Comparison of ENCODE assay signal across 7 mouse cellular contexts in genomic region chr11:60878675-60879294, GRCm38 (mm10). TPM values are rescaled to one million over a fixed set of nuclear protein-coding genes. Genes with fewer than 3 reads are reported as not detected.
DNase-seq lines count a peak whose midpoint lies in the region; ATAC-seq lines count a peak whose summit lies in the region.

Gene Tmem11, minus strand, starts transcription at chr11:60879272.

- H3K9me3 ChIP-seq in embryonic facial prominence, embryonic 11.5 days (replicated peaks; ENCODE audit: control insufficient read depth, low read length): no peaks in the 10 kb centered on the region
- H3K9me3 ChIP-seq in limb, embryonic 10.5 days (replicated peaks): no peaks in the 10 kb centered on the region
- H3K9me3 ChIP-seq in midbrain, embryonic 13.5 days: no peaks in the 10 kb centered on the region

- H3K4me2 ChIP-seq in embryonic facial prominence, embryonic 11.5 days (ENCODE audit: low read depth, low read length): peak within 1 kb of the TSS; percentile 61
- peak within 1 kb of the TSS; percentile 69 for H3K4me2 ChIP-seq in midbrain, embryonic 13.5 days (replicated peaks)

- H3K9ac ChIP-seq in embryonic facial prominence, embryonic 11.5 days (replicated peaks; ENCODE audit: low read length): peak within 1 kb of the TSS; percentile 93
- peak within 1 kb of the TSS; percentile 84 for H3K9ac ChIP-seq in midbrain, embryonic 13.5 days (replicated peaks)

- ATAC-seq in embryonic facial prominence, embryonic 11.5 days (replicated peaks; ENCODE audit: insufficient number of reproducible peaks, low FRiP score, low TSS enrichment, low read depth): peak; percentile 99
- peak; percentile 88 for ATAC-seq in granulocyte monocyte progenitor cell, adult 5-6 weeks (replicated peaks; ENCODE audit: poor library complexity, severe bottlenecking)
- ATAC-seq in midbrain, embryonic 13.5 days: peak; percentile 100

- H3K4me3 ChIP-seq in embryonic facial prominence, embryonic 11.5 days (ENCODE audit: low read depth, low read length): peak within 1 kb of the TSS; percentile 96
- peak within 1 kb of the TSS; percentile 97 for H3K4me3 ChIP-seq in limb, embryonic 10.5 days
- H3K4me3 ChIP-seq in midbrain, embryonic 13.5 days (replicated peaks): peak within 1 kb of the TSS; percentile 76

- WGBS in embryonic facial prominence, embryonic 11.5 days: under 1% methylated on average over 59 of the region's 62 CpGs
- WGBS in limb, embryonic 10.5 days: 1% methylated on average over 62 of the region's 62 CpGs
- under 1% methylated on average over 62 of the region's 62 CpGs for WGBS in midbrain, embryonic 13.5 days

- no peaks in the 10 kb centered on the region; the same call in 1 of the 2 replicates for H3K36me3 ChIP-seq in embryonic facial prominence, embryonic 11.5 days (replicated peaks; ENCODE audit: control insufficient read depth, insufficient read depth, low read depth, low read length)
- peaks cover 31% of the 10 kb centered on the region for H3K36me3 ChIP-seq in limb, embryonic 10.5 days
- 0 out of 2 replicates have a peak, but pooled peaks cover 2% of the 10 kb centered on the region for H3K36me3 ChIP-seq in midbrain, embryonic 13.5 days

- H3K27me3 ChIP-seq in embryonic facial prominence, embryonic 11.5 days (ENCODE audit: control insufficient read depth, insufficient read depth, low read length): no peaks in the 10 kb centered on the region
- H3K27me3 ChIP-seq in limb, embryonic 10.5 days (ENCODE audit: low read depth, poor library complexity, severe bottlenecking): no peaks in the 10 kb centered on the region
- H3K27me3 ChIP-seq in midbrain, embryonic 13.5 days: no peaks in the 10 kb centered on the region

- H3K27ac ChIP-seq in embryonic facial prominence, embryonic 11.5 days (replicated peaks; ENCODE audit: low read depth, low read length): peak within 1 kb of the TSS; percentile 82
- H3K27ac ChIP-seq in limb, embryonic 10.5 days: peak within 1 kb of the TSS; percentile 98
- peak within 1 kb of the TSS; percentile 86 for H3K27ac ChIP-seq in midbrain, embryonic 13.5 days

- H3K4me1 ChIP-seq in embryonic facial prominence, embryonic 11.5 days (ENCODE audit: control insufficient read depth, insufficient read depth, low read length): peaks cover 5% of the 10 kb centered on the region; the same call in 1 of the 2 replicates
- H3K4me1 ChIP-seq in limb, embryonic 10.5 days: peaks cover 33% of the 10 kb centered on the region
- H3K4me1 ChIP-seq in midbrain, embryonic 13.5 days (replicated peaks): peaks cover 49% of the 10 kb centered on the region

- peak; percentile 97 for DNase-seq in adrenal gland, postnatal 14 days
- DNase-seq in embryonic facial prominence, embryonic 11.5 days (ENCODE audit: low spot score): peak; percentile 99
- peak; percentile 98 for DNase-seq in kidney, adult 11 months
- DNase-seq in limb, embryonic 10.5 days (ENCODE audit: low spot score): peak; percentile 94
- DNase-seq in spleen, adult 12 weeks (ENCODE audit: low spot score): peak; percentile 86

RNA-seq across cellular contexts. Expression of gene Tmem11, which starts in this region (rescaled TPM):
- 48.9 and 49.8 TPM in 2 replicates for total RNA-seq in adrenal gland, postnatal 14 days (2021)
- 60.4 and 65.6 TPM in 2 replicates for polyA plus RNA-seq in embryonic facial prominence, embryonic 11.5 days (2014; fragmentation: Nextera tagmentation; extraction: Ambion mirVana)
- total RNA-seq in granulocyte monocyte progenitor cell, adult 5-6 weeks (2014; fragmentation: Nextera tagmentation): 31.5 and 35.4 TPM in 2 replicates
- total RNA-seq in granulocyte monocyte progenitor cell, adult 5-6 weeks (2017): 67.1 and 72.3 TPM in 2 replicates
- polyA plus RNA-seq in limb, embryonic 10.5 days (2016; fragmentation: Nextera tagmentation; extraction: Ambion mirVana): 75.9 and 78.4 TPM in 2 replicates
- polyA plus RNA-seq in midbrain, embryonic 13.5 days (2015; fragmentation: Nextera tagmentation; extraction: Ambion mirVana): 55.1 and 57.4 TPM in 2 replicates

Comparison
In these comparisons a context has a peak if more than half of its experiments do, and no peak if none do; other contexts are left out.
1. Peak in every context shown above with its lines: DNase-seq, ATAC-seq, H3K4me3 ChIP-seq and H3K27ac ChIP-seq.